Mouse (Mus musculus) ES-E14 (cell line): Measurements from ENCODE around the gene Atp1a1. TPM values are rescaled to one million over a fixed set of nuclear protein-coding genes. Genes with fewer than 3 reads are reported as not detected.

ENCODE experiments used
- DNase-seq: peaks from one replicate; pipeline ENCODE4 v3.0.0-alpha.2; 2013; ENCODE audit warnings: low read depth, low spot score
- H3K27ac ChIP-seq: 2 replicates; pipeline ENCODE4 v1.5.1; 2012; ENCODE audit warnings: low read depth, mild to moderate bottlenecking, low read length, moderate library complexity, mixed read lengths; ENCODE audit not compliant: poor library complexity, insufficient read depth, severe bottlenecking
- H3K36me3 ChIP-seq: 2 replicates; pipeline ENCODE4 v1.6.1; 2012; ENCODE audit warnings: mild to moderate bottlenecking, low read length, moderate library complexity, mixed read lengths; ENCODE audit not compliant: control insufficient read depth, poor library complexity, insufficient read depth, severe bottlenecking
- H3K4me1 ChIP-seq, 2 experiments: fragments of 150-350 bp in 1 of 2; sonication (generic) in 1 of 2; 2 replicates each; pipeline ENCODE4 v1.6.1; 2012; ENCODE audit warnings: low read length in 2 of 2, mild to moderate bottlenecking in 1 of 2, mixed read lengths in 1 of 2; ENCODE audit not compliant: control insufficient read depth in 2 of 2, insufficient read depth in 2 of 2, poor library complexity in 1 of 2
- H3K4me3 ChIP-seq, 2 experiments: fragments of 150-350 bp in 1 of 2; sonication (generic) in 1 of 2; 2 replicates each; pipeline ENCODE4 v1.5.1; 2012; ENCODE audit warnings: low read length in 2 of 2, low read depth in 1 of 2, mild to moderate bottlenecking in 1 of 2, mixed read lengths in 1 of 2; ENCODE audit not compliant: insufficient read depth in 1 of 2, poor library complexity in 1 of 2, severe bottlenecking in 1 of 2
- H3K9ac ChIP-seq: 2 replicates; pipeline ENCODE4 v1.6.1; 2012; ENCODE audit warnings: low read depth, mild to moderate bottlenecking, low read length, mixed read lengths; ENCODE audit not compliant: poor library complexity, insufficient read depth, severe bottlenecking
- H3K9me3 ChIP-seq: fragments of 150-350 bp; sonication (generic); 2 replicates; pipeline ENCODE4 v1.6.1; 2012; ENCODE audit warnings: low read depth, mild to moderate bottlenecking, low read length; ENCODE audit not compliant: control insufficient read depth, insufficient read depth
- CHD2 ChIP-seq: IDR thresholded peaks from 2 replicates; pipeline ENCODE4 v1.6.1; 2014; ENCODE audit warnings: mild to moderate bottlenecking, low read depth, low read length, inconsistent platforms
- HCFC1 ChIP-seq: IDR thresholded peaks from 2 replicates; pipeline ENCODE4 v1.6.1; 2012; ENCODE audit warnings: low read length, inconsistent platforms, borderline replicate concordance; ENCODE audit not compliant: insufficient read depth
- MAFK ChIP-seq: IDR thresholded peaks from 2 replicates; pipeline ENCODE4 v1.6.1; 2014; ENCODE audit warnings: mild to moderate bottlenecking, low read depth, low read length, inconsistent platforms; ENCODE audit not compliant: insufficient read depth
- ZC3H11A ChIP-seq: IDR thresholded peaks from 2 replicates; pipeline ENCODE4 v1.6.1; 2012; ENCODE audit warnings: low read depth, mild to moderate bottlenecking, inconsistent platforms, low read length, borderline replicate concordance
- ZNF384 ChIP-seq: IDR thresholded peaks from 2 replicates; pipeline ENCODE4 v1.6.1; 2012; ENCODE audit warnings: low read depth, low read length, inconsistent platforms
- in situ Hi-C, 2 experiments: fragments of 600-800 bp; cut with MboI; formaldehyde crosslinking; loops; one replicate each; pipeline ENCODE4 v1.15.1; 2025; ENCODE audit warnings: low sequenced_read_pairs in 2 of 2, inconsistent platforms in 1 of 2; ENCODE audit not compliant: unreplicated experiment in 2 of 2
- total RNA-seq: library from RNA; depleted of rRNA; stranded (reverse); fragments of 300-350 nt; gene quantifications from 2 replicates; pipeline ENCODE4 v1.2.3, GENCODE M21; 2012

Atp1a1 gene
- total RNA-seq, 1 experiment: 485 TPM

DNA sequence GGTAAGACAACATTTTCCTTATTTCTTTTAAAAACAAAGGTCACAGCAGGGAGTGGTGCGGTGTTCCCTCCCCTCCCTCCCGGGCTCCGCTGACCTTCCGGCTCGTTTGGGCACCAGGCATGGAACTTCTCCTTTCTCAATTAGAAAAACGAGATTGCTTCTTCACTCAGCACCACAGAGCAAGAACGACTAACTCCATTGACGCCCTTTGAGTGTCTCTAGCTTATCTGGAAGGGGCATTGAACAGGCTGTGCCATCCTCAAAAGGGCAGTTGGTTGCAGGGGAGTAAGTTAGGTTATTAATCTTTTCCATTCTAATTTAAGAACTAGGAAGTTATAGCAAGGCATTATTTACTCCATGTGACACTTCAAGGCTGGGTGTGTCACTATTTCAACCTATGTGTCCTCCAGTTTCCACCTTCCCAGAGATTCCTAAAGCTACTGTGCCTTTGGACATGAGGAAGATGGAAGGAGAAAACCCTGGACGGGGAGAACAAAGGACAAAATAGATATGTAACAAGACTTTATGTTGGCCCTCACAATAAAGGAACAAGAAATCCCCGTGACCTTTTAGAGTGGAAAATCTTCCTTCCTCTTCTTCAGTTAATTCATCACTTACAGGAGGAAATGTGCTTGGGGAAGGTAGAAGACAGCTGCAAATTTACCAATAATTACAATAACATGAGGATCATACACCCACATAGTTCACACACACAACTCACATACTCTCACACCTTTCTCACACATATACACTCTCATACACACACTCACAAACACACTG is 7.0 kb downstream of the Atp1a1 start:
- Histone ChIP-seq H3K4me1 (peaks cover 22 to 40% of the 10 kb centered on the region in 2 experiments), H3K4me3 (no peak overlapping the region), H3K36me3 (peaks cover 30% of the 10 kb centered on the region), H3K9me3 (no peaks in the 10 kb centered on the region), H3K9ac (no peak overlapping the region), H3K27ac (no peak overlapping the region)
- in situ Hi-C loops: loop anchor here in 1 of 2 experiments (25.0 kb wide), 2 partner anchors 635 to 1435 kb away; partner anchors contain the start of genes Gdap2, Ttf2 and Wdr3
- no peak for DNase-seq
- TF ChIP-seq ZNF384: no peak
- TF ChIP-seq HCFC1: no peak
- TF ChIP-seq MAFK: no peak
- TF ChIP-seq ZC3H11A: no peak
- TF ChIP-seq CHD2: no peak

DNA sequence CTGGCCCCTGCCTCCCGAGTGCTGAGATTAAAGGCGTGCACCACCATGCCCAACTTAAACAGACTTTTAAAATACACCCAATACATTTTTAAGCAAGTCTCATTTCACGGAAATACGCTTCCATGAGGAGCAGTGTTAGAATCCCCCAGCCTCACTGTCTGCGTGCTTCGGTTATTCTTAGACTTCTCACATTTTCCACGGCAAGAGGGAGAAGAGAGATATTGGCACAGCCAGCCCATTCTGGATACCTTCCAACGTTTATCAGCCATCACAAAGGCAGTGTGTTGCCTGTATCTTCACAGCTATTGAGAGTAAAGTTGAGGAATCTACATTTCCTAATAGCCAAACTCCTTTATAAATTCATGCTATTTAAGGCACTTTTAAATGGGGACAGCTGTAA is 7.8 kb downstream of the Atp1a1 start:
- no peak for DNase-seq
- no peak overlapping the region; the same call in 1 of the 2 replicates for H3K27ac ChIP-seq
- H3K36me3 ChIP-seq: peaks cover 38% of the 10 kb centered on the region
- peaks cover 20 to 37% of the 10 kb centered on the region in 2 experiments for H3K4me1 ChIP-seq
- in situ Hi-C loops: loop anchor here in 1 of 2 experiments (25.0 kb wide), 2 partner anchors 634 to 1434 kb away; partner anchors contain the start of genes Gdap2, Ttf2 and Wdr3
- TF ChIP-seq MAFK (no peak), HCFC1 (no peak), ZNF384 (no peak), ZC3H11A (no peak), CHD2 (no peak)
- H3K4me3 ChIP-seq: no peak overlapping the region
- H3K9ac ChIP-seq: peak overlapping the region; percentile 1; the same call in 1 of the 2 replicates
- H3K9me3 ChIP-seq: no peaks in the 10 kb centered on the region

DNA sequence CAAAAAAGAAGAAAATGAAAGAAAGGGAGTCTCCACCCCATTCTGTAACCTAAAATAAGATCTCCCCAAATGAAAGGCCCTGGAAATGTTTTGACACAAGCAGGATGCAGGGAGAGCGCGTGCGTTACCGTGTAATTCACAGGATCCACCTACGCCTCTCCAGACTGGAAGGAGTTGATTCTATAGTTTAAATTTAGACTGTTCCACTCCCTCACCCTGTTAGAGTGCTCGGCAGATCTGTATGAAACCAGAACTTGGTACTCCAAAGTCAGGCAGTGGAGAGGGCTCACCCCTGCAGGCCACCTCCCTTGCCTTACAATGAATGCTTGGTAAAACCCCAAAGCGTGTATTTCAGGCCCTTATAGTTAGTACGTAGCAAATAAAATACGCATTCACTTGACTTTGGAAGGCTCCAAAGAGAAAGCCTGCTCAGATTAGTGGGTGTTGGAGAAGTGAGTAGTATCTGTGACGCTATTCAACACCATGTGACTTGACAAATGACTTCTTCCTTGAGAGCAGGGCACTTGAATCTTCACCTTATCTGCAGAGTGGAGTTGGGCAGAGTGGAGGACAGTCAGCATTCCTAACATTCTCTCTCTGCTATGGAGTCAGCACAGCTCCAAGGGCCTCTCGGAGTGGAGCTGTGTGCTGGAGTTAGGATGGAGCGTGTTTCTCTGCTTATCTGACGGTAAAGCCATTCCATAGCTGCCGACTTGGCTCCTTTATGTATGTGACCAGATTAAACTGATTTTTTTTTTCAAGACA is 8.4 kb downstream of the Atp1a1 start:
- peaks cover 20 to 35% of the 10 kb centered on the region in 2 experiments for H3K4me1 ChIP-seq
- H3K36me3 ChIP-seq: peaks cover 44% of the 10 kb centered on the region
- no peak for DNase-seq
- H3K4me3 ChIP-seq: no peak overlapping the region
- no peaks in the 10 kb centered on the region for H3K9me3 ChIP-seq
- TF ChIP-seq ZC3H11A (no peak), MAFK (no peak), ZNF384 (no peak), HCFC1 (no peak), CHD2 (no peak)
- in situ Hi-C loops: loop anchor here in 1 of 2 experiments (25.0 kb wide), 2 partner anchors 634 to 1434 kb away; partner anchors contain the start of genes Gdap2, Ttf2 and Wdr3
- peak overlapping the region; percentile 1; the same call in 1 of the 2 replicates for H3K9ac ChIP-seq
- H3K27ac ChIP-seq: no peak overlapping the region; the same call in 1 of the 2 replicates

DNA sequence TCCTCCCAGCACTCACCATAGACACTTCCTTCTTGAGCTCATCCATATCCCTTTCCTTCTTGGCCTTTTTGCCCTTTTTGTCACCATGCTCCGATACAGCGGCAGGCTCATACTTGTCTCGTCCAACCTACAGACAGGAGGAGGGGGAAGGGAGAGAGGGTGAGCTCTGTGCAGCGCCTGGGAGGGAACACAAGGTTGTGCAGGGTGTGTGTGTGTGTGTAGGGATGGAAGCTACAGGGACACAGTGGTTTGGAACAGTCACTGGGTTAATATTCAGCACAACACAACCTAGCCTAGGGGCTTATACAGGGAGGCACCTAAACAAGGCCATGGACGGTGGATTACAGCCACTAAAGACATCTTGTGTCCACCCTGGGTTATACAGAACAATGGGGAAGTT is 9.5 kb downstream of the Atp1a1 start:
- no peak for DNase-seq
- Histone ChIP-seq H3K4me3 (no peak overlapping the region), H3K4me1 (peaks cover 16 to 33% of the 10 kb centered on the region in 2 experiments), H3K36me3 (peaks cover 54% of the 10 kb centered on the region), H3K9ac (no peak overlapping the region), H3K9me3 (no peaks in the 10 kb centered on the region), H3K27ac (no peak overlapping the region)
- TF ChIP-seq MAFK (no peak), CHD2 (no peak), HCFC1 (no peak), ZC3H11A (no peak), ZNF384 (no peak)
- in situ Hi-C loops: loop anchor here in 1 of 2 experiments (25.0 kb wide), 2 partner anchors 633 to 1433 kb away; partner anchors contain the start of genes Gdap2, Ttf2 and Wdr3
